Mouse (Mus musculus): ENCODE results near the gene Dok3. TPM values are rescaled to one million over a fixed set of nuclear protein-coding genes. Genes with fewer than 3 reads are reported as not detected.
"Not testable (repeated sequence)": the region's sequence is repeated elsewhere in the genome, so short reads cannot be mapped to it uniquely, and the experiment has no call there.

Dok3 gene
- polyA plus RNA-seq (2016; fragmentation: Nextera tagmentation; extraction: Ambion mirVana): 2.7 and 2.9 TPM in 2 replicates

- Histone ChIP-seq H3K4me3 (no peak within 1 kb of the TSS), H3K27ac (no peak within 1 kb of the TSS), H3K4me1 (no peaks in the 10 kb centered on the region), H3K36me3 (peaks cover 67% of the 10 kb centered on the region), H3K9me3 (replicated peaks) (no peaks in the 10 kb centered on the region), H3K27me3 (ENCODE audit: low read depth, poor library complexity, severe bottlenecking) (no peaks in the 10 kb centered on the region)
- WGBS: 86% methylated on average over 8 of the region's 8 CpGs
- no peak for DNase-seq (ENCODE audit: low spot score)
Measured at GRCm38 (mm10) chr13:55529198-55529915, at the start of gene Dok3. Gene Dok3, minus strand, starts transcription at chr13:55529296.

GRCm38 (mm10) chr13:55578086-55578485, 49.0 kb upstream of the Dok3 start:
- H3K4me3 ChIP-seq: no peak overlapping the region
- DNase-seq (ENCODE audit: low spot score): no peak
- WGBS: 81% methylated on average over 4 of the region's 4 CpGs
- no peaks in the 10 kb centered on the region for H3K9me3 ChIP-seq (replicated peaks)
- no peaks in the 10 kb centered on the region for H3K4me1 ChIP-seq
- no peaks in the 10 kb centered on the region for H3K27me3 ChIP-seq (ENCODE audit: low read depth, poor library complexity, severe bottlenecking)
- 0 out of 2 replicates have a peak, but pooled peaks cover 2% of the 10 kb centered on the region for H3K36me3 ChIP-seq
- no peak overlapping the region for H3K27ac ChIP-seq

- not testable (repeated sequence) for H3K27me3 ChIP-seq (ENCODE audit: low read depth, poor library complexity, severe bottlenecking); DNase-seq (ENCODE audit: low spot score); H3K27ac ChIP-seq; H3K4me3 ChIP-seq; H3K9me3 ChIP-seq (replicated peaks); H3K36me3 ChIP-seq; H3K4me1 ChIP-seq
- 85% methylated on average over 7 of the region's 7 CpGs for WGBS
Measured at GRCm38 (mm10) chr13:55576872-55577271, 47.8 kb upstream of the Dok3 start.

DNA sequence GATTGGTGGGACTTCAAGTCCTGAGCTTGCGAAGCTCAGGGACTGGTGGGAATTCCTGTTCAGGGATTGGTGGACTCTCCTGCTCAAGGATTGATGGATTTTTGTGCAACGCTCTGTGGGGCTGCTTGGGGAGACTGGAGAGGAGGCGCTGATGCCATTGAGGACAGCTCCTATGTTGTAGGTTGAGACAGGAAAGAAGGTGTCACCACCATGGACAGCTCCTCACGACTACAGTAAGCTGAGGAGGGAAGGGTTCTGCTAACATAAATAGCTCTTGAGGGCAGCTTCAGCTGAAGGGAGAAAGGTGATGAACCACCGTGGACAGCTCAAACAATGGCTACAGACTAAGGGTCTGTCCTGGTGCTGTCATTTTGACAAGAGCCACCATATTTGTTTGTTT, 46.8 kb upstream of the Dok3 start:
- 65% methylated on average over 5 of the region's 5 CpGs for WGBS
- H3K9me3 ChIP-seq (replicated peaks): no peaks in the 10 kb centered on the region
- no peak for DNase-seq (ENCODE audit: low spot score)
- peaks cover 10% of the 10 kb centered on the region; the same call in 1 of the 2 replicates for H3K4me1 ChIP-seq
- H3K4me3 ChIP-seq: no peak overlapping the region
- H3K27ac ChIP-seq: no peak overlapping the region
- H3K36me3 ChIP-seq: 0 out of 2 replicates have a peak, but pooled peaks cover 2% of the 10 kb centered on the region
- H3K27me3 ChIP-seq (ENCODE audit: low read depth, poor library complexity, severe bottlenecking): no peaks in the 10 kb centered on the region

DNA sequence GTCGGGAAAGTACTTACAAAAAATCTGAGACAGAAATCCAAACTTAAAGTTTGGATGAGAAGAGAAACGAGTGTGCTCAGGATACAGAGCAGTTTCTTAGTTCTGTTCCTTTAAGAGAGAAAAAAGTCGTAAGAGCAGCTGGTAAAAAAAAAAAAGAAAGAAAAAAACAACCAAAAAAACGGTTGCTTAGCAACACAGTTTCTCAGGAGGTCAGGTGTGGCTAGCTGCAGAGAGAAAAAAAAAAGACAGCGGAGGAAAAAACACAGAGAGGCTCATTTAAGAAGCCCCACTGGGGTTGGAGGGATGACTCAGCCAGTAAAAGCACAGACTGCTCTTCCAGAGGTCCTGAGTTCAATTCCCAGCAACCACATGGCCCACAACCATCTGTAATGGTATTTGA, 45.2 kb upstream of the Dok3 start:
- Histone ChIP-seq H3K9me3 (replicated peaks) (no peaks in the 10 kb centered on the region), H3K27ac (no peak overlapping the region), H3K27me3 (ENCODE audit: low read depth, poor library complexity, severe bottlenecking) (no peaks in the 10 kb centered on the region), H3K36me3 (peaks cover 4% of the 10 kb centered on the region; the same call in 1 of the 2 replicates), H3K4me1 (peaks cover 17% of the 10 kb centered on the region), H3K4me3 (no peak overlapping the region)
- DNase-seq (ENCODE audit: low spot score): no peak
- 80% methylated on average over 5 of the region's 5 CpGs for WGBS

- H3K27ac ChIP-seq: no peak within 1 kb of the TSS
- peaks cover 12% of the 10 kb centered on the region for H3K36me3 ChIP-seq
- H3K4me1 ChIP-seq: peaks cover 21% of the 10 kb centered on the region
- no peak for DNase-seq (ENCODE audit: low spot score)
- H3K9me3 ChIP-seq (replicated peaks): no peaks in the 10 kb centered on the region
- H3K4me3 ChIP-seq: no peak within 1 kb of the TSS
- no peaks in the 10 kb centered on the region for H3K27me3 ChIP-seq (ENCODE audit: low read depth, poor library complexity, severe bottlenecking)
- 91% methylated on average over 2 of the region's 2 CpGs for WGBS
Measured at GRCm38 (mm10) chr13:55573432-55573831, 44.3 kb upstream of the Dok3 start, which contains the start of gene Tmed9. Gene Tmed9, plus strand, starts transcription at chr13:55573732.

DNA sequence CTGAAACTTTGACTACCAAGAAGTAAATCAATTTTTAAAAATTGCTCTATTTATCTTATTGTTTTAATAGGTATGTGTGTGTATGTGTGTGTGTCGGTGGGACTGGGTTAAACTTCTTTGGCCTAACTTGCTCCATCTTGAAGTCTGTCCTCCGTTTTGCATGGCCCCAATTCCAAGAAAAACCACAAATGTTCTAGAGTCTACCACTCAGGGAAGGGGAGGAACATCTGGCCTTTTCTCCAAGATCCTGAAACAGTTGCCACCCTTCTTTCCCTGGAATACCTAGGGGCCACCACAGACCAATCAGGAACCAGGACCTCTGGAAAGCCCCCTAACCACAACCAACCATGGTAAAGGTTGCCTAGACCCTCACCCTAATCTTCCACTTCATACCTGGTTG, 42.9 kb upstream of the Dok3 start:
- no peak for DNase-seq (ENCODE audit: low spot score)
- H3K4me1 ChIP-seq: peaks cover 21% of the 10 kb centered on the region
- no peaks in the 10 kb centered on the region for H3K9me3 ChIP-seq (replicated peaks)
- H3K4me3 ChIP-seq: peak overlapping the region; percentile 91; the same call in 1 of the 2 replicates
- H3K27ac ChIP-seq: no peak overlapping the region
- peaks cover 25% of the 10 kb centered on the region for H3K36me3 ChIP-seq
- WGBS: 82% methylated on average over 2 of the region's 2 CpGs
- no peaks in the 10 kb centered on the region for H3K27me3 ChIP-seq (ENCODE audit: low read depth, poor library complexity, severe bottlenecking)

DNA sequence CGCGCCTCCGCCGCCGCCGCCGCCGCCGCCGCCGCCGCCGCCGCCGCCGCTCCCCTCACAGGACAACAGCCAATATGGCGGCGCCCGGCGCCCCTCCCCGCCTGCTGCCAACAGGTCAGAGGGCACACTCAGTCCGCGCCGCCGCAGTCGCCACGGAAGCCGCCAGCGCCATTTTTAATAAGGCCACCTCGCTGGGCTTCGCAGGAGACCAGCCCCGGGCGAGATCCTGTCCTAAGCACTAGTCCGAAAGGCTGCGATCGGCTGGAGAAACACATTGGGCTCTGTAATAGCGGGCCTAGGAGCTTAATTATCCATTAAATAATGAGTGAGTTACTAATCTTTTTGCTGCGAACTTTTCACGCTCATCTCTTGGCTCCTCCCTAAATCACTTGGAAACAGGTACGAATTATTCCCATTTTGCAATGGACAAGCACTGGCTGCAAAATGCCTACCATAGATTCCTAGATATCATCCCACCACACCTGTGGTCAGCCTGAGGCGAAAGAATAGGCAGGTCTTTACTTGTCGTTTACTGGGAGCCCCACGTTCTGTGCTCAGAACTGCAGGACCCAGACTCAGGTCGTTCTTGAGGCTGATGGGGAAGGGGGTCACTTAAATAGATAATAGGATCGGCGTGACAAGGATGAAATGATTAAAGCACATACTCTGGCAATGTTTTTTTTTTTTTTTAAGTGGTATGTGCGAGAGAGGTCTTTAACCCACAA, 42.1 kb upstream of the Dok3 start, which contains the start of gene Fam193b:
TSS of gene Fam193b (minus strand) at position 94 of the 725 bp plus-strand sequence.
- peak within 1 kb of the TSS; percentile 95 for H3K27ac ChIP-seq
- no peaks in the 10 kb centered on the region for H3K9me3 ChIP-seq (replicated peaks)
- H3K27me3 ChIP-seq (ENCODE audit: low read depth, poor library complexity, severe bottlenecking): no peaks in the 10 kb centered on the region
- peak; percentile 97 for DNase-seq (ENCODE audit: low spot score)
- H3K4me1 ChIP-seq: peaks cover 21% of the 10 kb centered on the region
- peak within 1 kb of the TSS; percentile 91 for H3K4me3 ChIP-seq
- WGBS: 12% methylated on average over 47 of the region's 47 CpGs
- H3K36me3 ChIP-seq: peaks cover 33% of the 10 kb centered on the region

DNA sequence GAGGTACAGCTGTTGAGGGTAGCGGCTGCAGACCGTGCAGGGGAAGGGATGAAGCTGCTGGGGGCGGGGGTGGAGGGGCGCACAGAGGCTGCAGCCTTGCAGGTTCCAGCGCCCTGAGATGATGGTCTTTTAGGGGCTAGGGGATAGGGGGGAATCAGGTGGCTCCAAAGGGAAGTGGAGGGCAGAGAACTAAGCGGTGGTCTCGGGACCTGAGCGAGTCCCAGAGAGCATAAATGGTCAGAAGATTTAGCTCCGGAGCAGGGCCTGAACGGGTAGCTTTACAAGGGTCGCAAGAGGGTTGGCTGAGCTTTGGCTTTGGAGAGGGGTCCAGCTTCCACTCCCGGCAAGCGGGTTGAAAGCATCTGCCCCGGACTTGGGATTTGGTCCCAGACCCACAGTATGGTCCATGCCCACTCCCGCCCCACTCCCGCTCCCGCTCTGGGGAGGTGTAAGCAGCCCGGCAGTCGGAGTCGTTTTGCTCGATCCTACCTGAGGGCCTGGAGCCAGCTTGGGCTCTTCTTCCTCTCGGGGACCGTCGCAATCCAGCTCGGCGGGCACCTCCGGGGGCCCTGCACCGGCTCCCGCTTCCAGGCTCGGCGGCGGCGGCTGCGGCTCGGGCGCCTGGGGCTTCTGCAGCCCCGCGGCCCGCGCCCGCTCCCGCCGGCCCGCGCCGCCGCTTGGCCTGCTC, 41.3 kb upstream of the Dok3 start:
- H3K4me1 ChIP-seq: peaks cover 21% of the 10 kb centered on the region
- peaks cover 40% of the 10 kb centered on the region for H3K36me3 ChIP-seq
- peak; percentile 69 for DNase-seq (ENCODE audit: low spot score)
- peak overlapping the region; percentile 91 for H3K4me3 ChIP-seq
- H3K27me3 ChIP-seq (ENCODE audit: low read depth, poor library complexity, severe bottlenecking): no peaks in the 10 kb centered on the region
- 3% methylated on average over 47 of the region's 47 CpGs for WGBS
- no peaks in the 10 kb centered on the region for H3K9me3 ChIP-seq (replicated peaks)
- H3K27ac ChIP-seq: peak overlapping the region; percentile 95

DNA sequence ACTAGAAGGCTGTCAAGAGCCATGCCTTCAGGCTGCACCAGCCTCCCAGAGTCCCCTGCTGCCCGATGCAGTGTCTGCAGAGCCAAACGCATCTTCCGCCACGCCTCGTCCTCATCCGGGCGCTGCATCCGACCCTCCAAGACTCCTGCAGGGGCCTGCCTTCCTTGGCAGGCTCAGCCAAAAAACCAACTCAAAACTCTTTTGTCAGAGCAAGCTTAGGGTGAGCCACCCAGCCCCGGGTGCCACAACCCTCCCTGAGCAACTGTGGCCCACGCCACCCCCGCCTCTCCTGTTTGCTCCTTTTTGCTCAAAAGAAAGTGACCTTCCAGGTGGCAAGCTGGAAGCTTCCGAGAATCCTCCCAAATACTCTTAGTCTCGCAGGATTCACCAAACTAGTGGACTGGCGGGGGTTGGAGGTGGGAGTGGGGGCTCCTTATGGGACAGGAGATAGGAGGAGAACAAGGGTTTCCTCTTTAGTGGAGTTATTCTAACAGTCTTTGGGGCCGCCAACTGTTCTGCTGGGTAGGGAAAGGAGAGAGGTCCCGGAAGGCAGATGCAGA, 40.7 kb upstream of the Dok3 start:
- Histone ChIP-seq H3K27ac (peak overlapping the region; percentile 95), H3K4me3 (peak overlapping the region; percentile 91), H3K36me3 (peaks cover 47% of the 10 kb centered on the region), H3K27me3 (ENCODE audit: low read depth, poor library complexity, severe bottlenecking) (no peaks in the 10 kb centered on the region), H3K9me3 (replicated peaks) (no peaks in the 10 kb centered on the region), H3K4me1 (peaks cover 21% of the 10 kb centered on the region)
- DNase-seq (ENCODE audit: low spot score): peak; percentile 45
- 17% methylated on average over 16 of the region's 16 CpGs for WGBS

GRCm38 (mm10) chr13:55568524-55568923, 39.4 kb upstream of the Dok3 start:
- Histone ChIP-seq H3K36me3 (peaks cover 55% of the 10 kb centered on the region), H3K4me1 (peaks cover 29% of the 10 kb centered on the region)
- not testable (repeated sequence) for DNase-seq (ENCODE audit: low spot score); H3K27ac ChIP-seq; H3K27me3 ChIP-seq (ENCODE audit: low read depth, poor library complexity, severe bottlenecking); H3K9me3 ChIP-seq (replicated peaks); H3K4me3 ChIP-seq
- WGBS: 91% methylated on average over 4 of the region's 4 CpGs

DNA sequence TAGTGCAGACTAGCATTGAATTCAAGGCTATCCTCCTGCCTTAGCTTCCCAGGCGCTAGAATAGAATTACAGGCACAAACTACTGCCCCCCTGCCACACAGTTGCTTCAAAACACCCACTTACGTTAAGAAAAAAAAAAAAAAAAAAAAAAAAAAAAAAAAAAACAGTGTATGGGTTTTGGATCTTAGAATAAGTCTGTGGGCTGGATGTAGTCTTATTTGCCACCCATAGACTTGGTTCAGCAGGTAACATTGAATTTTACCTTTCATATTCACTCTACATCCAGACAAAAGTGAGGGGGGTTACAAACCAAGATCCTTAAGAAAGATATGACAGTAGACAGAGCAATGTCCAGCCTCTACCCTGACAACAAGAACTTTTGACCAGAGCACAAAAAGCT, 38.9 kb upstream of the Dok3 start:
- Histone ChIP-seq H3K27ac (no peak overlapping the region), H3K36me3 (peaks cover 59% of the 10 kb centered on the region), H3K9me3 (replicated peaks) (no peaks in the 10 kb centered on the region), H3K4me1 (peaks cover 29% of the 10 kb centered on the region), H3K4me3 (no peak overlapping the region), H3K27me3 (ENCODE audit: low read depth, poor library complexity, severe bottlenecking) (no peaks in the 10 kb centered on the region)
- DNase-seq (ENCODE audit: low spot score): no peak
- WGBS: 96% methylated on average over 2 of the region's 2 CpGs

Data from limb, embryonic 10.5 days (tissue).